Mouse (Mus musculus): Measurements from ENCODE around the gene Pola2. TPM values are rescaled to one million over a fixed set of nuclear protein-coding genes. Genes with fewer than 3 reads are reported as not detected.

The Pola2 gene
- polyA plus RNA-seq, 1 experiment from 2014 or later = 32.1 TPM

GRCm38 (mm10) chr19:5944145-5944544, 19.9 kb downstream of the Pola2 start:
- no peak overlapping the region for H3K4me3 ChIP-seq (replicated peaks)
- H3K9me3 ChIP-seq = no peaks in the 10 kb centered on the region
- no peak overlapping the region for H3K9ac ChIP-seq (replicated peaks)
- 74% methylated on average over 8 of the region's 8 CpGs for WGBS
- no peak overlapping the region for H3K27ac ChIP-seq
- H3K4me1 ChIP-seq (replicated peaks) = no peaks in the 10 kb centered on the region
- H3K27me3 ChIP-seq = no peaks in the 10 kb centered on the region
- H3K4me2 ChIP-seq (replicated peaks) = no peak overlapping the region
- peaks cover 43% of the 10 kb centered on the region for H3K36me3 ChIP-seq
- ATAC-seq = no peak

DNA sequence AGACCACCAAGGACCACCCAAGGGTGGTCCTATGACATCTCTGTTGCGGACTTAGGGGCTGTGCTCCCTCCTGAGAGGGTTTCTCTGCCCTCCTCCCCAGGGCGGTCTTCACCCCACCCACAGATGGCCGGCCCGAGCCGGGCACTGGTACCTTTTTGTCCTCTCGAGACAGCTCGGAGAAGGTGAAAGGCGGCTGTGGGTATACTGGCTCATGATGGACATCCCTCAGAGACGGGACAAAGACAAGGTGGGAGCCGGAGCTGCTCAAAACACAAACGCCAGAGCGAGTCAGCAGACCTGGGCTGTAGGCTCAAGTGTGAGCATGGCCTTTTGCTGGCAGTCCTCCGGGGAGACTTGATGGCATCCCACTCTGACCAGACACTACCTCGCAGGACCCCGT, 20.6 kb downstream of the Pola2 start:
- Histone ChIP-seq H3K9ac (replicated peaks) (no peak overlapping the region), H3K27ac (no peak overlapping the region), H3K9me3 (no peaks in the 10 kb centered on the region), H3K4me1 (replicated peaks) (peaks cover 2% of the 10 kb centered on the region; the same call in 1 of the 2 replicates), H3K36me3 (peaks cover 36% of the 10 kb centered on the region), H3K4me2 (replicated peaks) (no peak overlapping the region), H3K27me3 (no peaks in the 10 kb centered on the region), H3K4me3 (replicated peaks) (no peak overlapping the region)
- 93% methylated on average over 15 of the region's 15 CpGs for WGBS
- ATAC-seq = no peak

GRCm38 (mm10) chr19:5942581-5942980, 21.4 kb downstream of the Pola2 start:
- ATAC-seq = no peak
- peaks cover 34% of the 10 kb centered on the region for H3K36me3 ChIP-seq
- 94% methylated on average over 7 of the region's 7 CpGs for WGBS

GRCm38 (mm10) chr19:5940656-5941055, 23.3 kb downstream of the Pola2 start:
- Histone ChIP-seq H3K4me2 (replicated peaks) (no peak overlapping the region), H3K27me3 (no peaks in the 10 kb centered on the region), H3K4me1 (replicated peaks) (peaks cover 16% of the 10 kb centered on the region), H3K36me3 (peaks cover 26% of the 10 kb centered on the region), H3K9ac (replicated peaks) (no peak overlapping the region), H3K27ac (no peak overlapping the region), H3K4me3 (replicated peaks) (no peak overlapping the region), H3K9me3 (no peaks in the 10 kb centered on the region)
- ATAC-seq = no peak
- 94% methylated on average over 10 of the region's 10 CpGs for WGBS

More at GRCm38 (mm10) chr19:5942581-5942980, 21.4 kb downstream of the Pola2 start:
- H3K4me1 ChIP-seq (replicated peaks) = peaks cover 10% of the 10 kb centered on the region
- no peak overlapping the region for H3K9ac ChIP-seq (replicated peaks)
- no peaks in the 10 kb centered on the region for H3K27me3 ChIP-seq
- no peak overlapping the region for H3K4me3 ChIP-seq (replicated peaks)
- no peak overlapping the region for H3K27ac ChIP-seq
- no peak overlapping the region for H3K4me2 ChIP-seq (replicated peaks)
- H3K9me3 ChIP-seq = no peaks in the 10 kb centered on the region

DNA sequence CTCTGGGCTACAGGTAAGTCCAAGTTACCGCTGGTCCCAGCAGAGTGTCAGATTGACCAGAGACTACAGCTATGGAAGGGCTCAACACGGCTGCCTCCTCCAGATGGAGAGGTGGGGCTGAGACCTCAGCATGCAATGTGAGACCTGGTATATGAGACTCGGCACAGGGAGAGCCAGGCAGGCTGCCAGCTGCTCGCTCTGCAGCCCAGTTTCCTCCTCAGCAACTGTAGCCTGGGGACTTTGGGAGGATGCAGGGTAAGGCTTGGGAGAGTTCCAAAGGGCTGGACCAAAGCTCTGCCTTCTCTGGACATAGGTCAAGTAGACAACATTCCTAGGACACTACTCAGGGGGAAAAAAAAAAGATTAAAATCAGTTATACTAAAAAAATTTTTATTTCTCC, 23.8 kb downstream of the Pola2 start:
- peaks cover 23% of the 10 kb centered on the region for H3K36me3 ChIP-seq

DNA sequence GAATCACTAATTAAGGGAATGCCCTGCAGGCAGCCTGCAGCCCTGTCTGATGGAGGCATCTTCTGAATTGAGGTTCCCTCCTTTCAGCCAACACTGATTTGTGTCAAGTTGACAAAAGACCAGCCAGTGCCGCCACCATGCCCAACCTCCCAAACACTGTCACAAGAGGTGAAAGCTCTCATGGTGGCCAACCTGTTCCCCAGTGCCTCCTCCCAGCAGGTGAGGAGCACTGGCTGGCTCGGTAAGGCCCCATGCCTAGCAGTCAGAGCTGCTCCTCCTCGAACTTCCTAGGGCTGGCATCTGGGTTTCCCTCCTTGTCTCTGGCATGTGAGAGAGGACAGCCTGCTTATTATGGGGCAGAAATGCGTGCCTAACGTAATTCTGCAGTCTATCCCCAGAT, 24.3 kb downstream of the Pola2 start:
- ATAC-seq = no peak
- Histone ChIP-seq H3K4me3 (replicated peaks) (no peak overlapping the region), H3K9ac (replicated peaks) (no peak overlapping the region), H3K36me3 (peaks cover 20% of the 10 kb centered on the region), H3K27me3 (no peaks in the 10 kb centered on the region), H3K4me2 (replicated peaks) (no peak overlapping the region), H3K9me3 (no peaks in the 10 kb centered on the region), H3K27ac (no peak overlapping the region), H3K4me1 (replicated peaks) (peaks cover 16% of the 10 kb centered on the region)
- WGBS = 77% methylated on average over 5 of the region's 5 CpGs

More for the DNA sequence above, 23.8 kb downstream of the Pola2 start:
- H3K9me3 ChIP-seq = no peaks in the 10 kb centered on the region
- 78% methylated on average over 4 of the region's 4 CpGs for WGBS
- no peaks in the 10 kb centered on the region for H3K27me3 ChIP-seq
- no peak overlapping the region for H3K27ac ChIP-seq
- no peak overlapping the region for H3K4me3 ChIP-seq (replicated peaks)
- no peak overlapping the region for H3K4me2 ChIP-seq (replicated peaks)
- H3K9ac ChIP-seq (replicated peaks) = no peak overlapping the region
- no peak for ATAC-seq
- peaks cover 16% of the 10 kb centered on the region for H3K4me1 ChIP-seq (replicated peaks)

DNA sequence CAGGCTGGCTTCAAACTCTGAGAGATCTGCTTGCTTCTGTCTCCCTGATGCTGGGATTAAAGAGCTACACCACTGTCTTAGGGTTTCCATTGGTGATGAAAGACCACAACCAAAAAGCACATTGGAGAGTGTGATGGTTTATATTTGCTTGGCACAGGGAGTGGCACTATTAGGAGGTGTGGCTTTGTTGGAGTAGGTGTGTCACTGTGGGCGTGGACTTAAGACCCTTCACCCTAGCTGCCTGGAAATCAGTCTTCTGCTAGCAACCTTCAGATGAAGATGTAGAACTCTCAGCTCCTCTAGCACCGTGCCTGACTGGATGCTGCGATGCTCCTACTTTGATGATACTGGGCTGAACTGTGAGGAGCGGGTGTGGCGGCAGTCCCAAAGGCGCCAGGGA, 25.5 kb downstream of the Pola2 start:
- H3K27me3 ChIP-seq = no peaks in the 10 kb centered on the region
- no peaks in the 10 kb centered on the region for H3K9me3 ChIP-seq
- 91% methylated on average over 6 of the region's 6 CpGs for WGBS
- H3K36me3 ChIP-seq = peaks cover 20% of the 10 kb centered on the region
- no peak overlapping the region for H3K9ac ChIP-seq (replicated peaks)
- H3K4me2 ChIP-seq (replicated peaks) = no peak overlapping the region
- peaks cover 16% of the 10 kb centered on the region for H3K4me1 ChIP-seq (replicated peaks)
- no peak for ATAC-seq
- no peak overlapping the region for H3K4me3 ChIP-seq (replicated peaks)
- no peak overlapping the region for H3K27ac ChIP-seq

GRCm38 (mm10) chr19:5937836-5938406, 26.1 kb downstream of the Pola2 start:
- Histone ChIP-seq H3K27ac (peak overlapping the region; percentile 48; the same call in 1 of the 2 replicates), H3K9me3 (no peaks in the 10 kb centered on the region), H3K9ac (replicated peaks) (0 out of 2 replicates have a peak overlapping the region, but pooled peaks have one; percentile 24), H3K4me1 (replicated peaks) (peaks cover 16% of the 10 kb centered on the region), H3K36me3 (peaks cover 19% of the 10 kb centered on the region), H3K4me2 (replicated peaks) (peak overlapping the region; percentile 38), H3K4me3 (replicated peaks) (no peak overlapping the region), H3K27me3 (no peaks in the 10 kb centered on the region)
- ATAC-seq = peak; percentile 58; the same call in 1 of the 2 replicates
- 15% methylated on average over 14 of the region's 14 CpGs for WGBS

- Histone ChIP-seq H3K27me3 (no peaks in the 10 kb centered on the region), H3K9me3 (no peaks in the 10 kb centered on the region), H3K27ac (peak overlapping the region; percentile 48; the same call in 1 of the 2 replicates), H3K4me2 (replicated peaks) (peak overlapping the region; percentile 38; the same call in 1 of the 2 replicates), H3K36me3 (peaks cover 14% of the 10 kb centered on the region; the same call in 1 of the 2 replicates), H3K4me1 (replicated peaks) (peaks cover 16% of the 10 kb centered on the region), H3K9ac (replicated peaks) (no peak overlapping the region), H3K4me3 (replicated peaks) (no peak overlapping the region)
- 65% methylated on average over 21 of the region's 21 CpGs for WGBS
- ATAC-seq = no peak
Measured at GRCm38 (mm10) chr19:5937095-5937835, 26.7 kb downstream of the Pola2 start.

DNA sequence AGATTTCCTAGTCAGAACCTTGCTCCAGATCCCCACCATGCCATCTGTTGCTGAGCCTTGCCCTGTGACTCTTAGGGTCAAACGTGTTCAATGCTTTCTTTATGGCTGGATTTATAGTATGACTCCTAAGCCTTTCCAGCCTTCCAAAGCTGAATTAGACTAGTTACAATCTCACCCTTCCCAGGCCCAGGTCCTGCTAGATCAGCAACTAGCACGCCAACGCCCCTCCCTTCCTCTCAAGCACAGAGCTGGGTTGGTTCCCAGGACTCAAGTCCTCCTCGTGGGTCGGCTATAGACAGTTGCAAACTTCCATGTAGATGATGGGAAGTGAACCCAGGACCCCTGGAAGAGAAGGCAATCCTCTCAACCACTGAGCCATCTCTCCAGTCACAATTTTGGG, 28.3 kb downstream of the Pola2 start:
- H3K27ac ChIP-seq = no peak overlapping the region
- 89% methylated on average over 5 of the region's 5 CpGs for WGBS
- no peak overlapping the region for H3K4me2 ChIP-seq (replicated peaks)
- no peak for ATAC-seq
- peaks cover 2% of the 10 kb centered on the region; the same call in 1 of the 2 replicates for H3K36me3 ChIP-seq
- no peaks in the 10 kb centered on the region for H3K9me3 ChIP-seq
- H3K27me3 ChIP-seq = no peaks in the 10 kb centered on the region
- H3K9ac ChIP-seq (replicated peaks) = no peak overlapping the region
- peaks cover 16% of the 10 kb centered on the region for H3K4me1 ChIP-seq (replicated peaks)
- H3K4me3 ChIP-seq (replicated peaks) = no peak overlapping the region

DNA sequence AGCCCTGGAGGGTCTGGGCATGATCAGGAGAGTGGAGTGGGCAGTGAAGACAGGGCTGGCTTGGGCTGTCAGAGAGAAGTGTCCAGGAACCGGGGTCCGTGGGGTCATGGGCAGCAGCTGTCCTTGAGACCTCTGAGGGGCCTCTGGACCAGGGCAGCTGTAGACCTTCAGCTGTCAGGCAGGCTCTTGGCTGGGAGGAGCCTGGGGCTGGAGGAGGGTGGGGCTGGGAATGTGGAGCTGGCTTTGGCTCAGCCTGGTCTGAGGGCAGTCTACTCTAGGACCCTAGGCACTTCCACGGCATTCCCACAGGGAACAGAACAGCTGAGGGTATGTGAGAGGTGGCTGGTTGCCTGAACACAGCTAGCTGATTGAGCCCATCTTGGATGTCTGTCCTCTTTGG, 28.7 kb downstream of the Pola2 start:
- Histone ChIP-seq H3K4me1 (replicated peaks) (peaks cover 16% of the 10 kb centered on the region), H3K9ac (replicated peaks) (no peak overlapping the region), H3K4me3 (replicated peaks) (no peak overlapping the region), H3K36me3 (no peaks in the 10 kb centered on the region; the same call in 1 of the 2 replicates), H3K27me3 (no peaks in the 10 kb centered on the region), H3K4me2 (replicated peaks) (no peak overlapping the region), H3K9me3 (no peaks in the 10 kb centered on the region), H3K27ac (no peak overlapping the region)
- WGBS = 78% methylated on average over 3 of the region's 3 CpGs
- no peak for ATAC-seq
